Mouse (Mus musculus) limb, embryonic 10.5 days (tissue): Measurements from ENCODE around the gene Slc22a7. TPM values are rescaled to one million over a fixed set of nuclear protein-coding genes. Genes with fewer than 3 reads are reported as not detected.
A peak's percentile ranks its signal among the peaks of the same experiment; 100 is the strongest.

Source experiments
- DNase-seq: peaks from one replicate; pipeline ENCODE4 v3.0.0-alpha.2; 2017; ENCODE audit warnings: low spot score
- H3K27ac ChIP-seq: fragments of 300-500 bp; sonication (generic); 2 replicates; pipeline ENCODE4 v1.5.1; 2016; ENCODE audit warnings: mild to moderate bottlenecking
- H3K27me3 ChIP-seq: fragments of 300-500 bp; sonication (generic); 2 replicates; pipeline ENCODE4 v1.6.1; 2016; ENCODE audit warnings: low read depth, mild to moderate bottlenecking; ENCODE audit not compliant: poor library complexity, severe bottlenecking
- H3K36me3 ChIP-seq: fragments of 300-500 bp; sonication (generic); 2 replicates; pipeline ENCODE4 v1.6.1; 2016; ENCODE audit warnings: mild to moderate bottlenecking, moderate library complexity
- H3K4me1 ChIP-seq: fragments of 300-500 bp; sonication (generic); 2 replicates; pipeline ENCODE4 v1.6.1; 2016
- H3K4me3 ChIP-seq: fragments of 300-500 bp; sonication (generic); 2 replicates; pipeline ENCODE4 v1.5.1; 2016; ENCODE audit warnings: mild to moderate bottlenecking, moderate library complexity
- H3K9me3 ChIP-seq: fragments of 300-500 bp; sonication (generic); replicated peaks from 2 replicates; pipeline ENCODE4 v1.6.1; 2016; ENCODE audit warnings: mild to moderate bottlenecking
- WGBS: fragments of 180-500 bp; shearing (Covaris S2); methylation state at CpG from one replicate; pipeline ENCODE4 v1.1.7; 2016; 5-methylcytosine and 5-hydroxymethylcytosine counted together
- polyA plus RNA-seq: library from polyadenylated mRNA; unstranded; fragments of >200 nt; fragmentation: Nextera tagmentation; extraction: Ambion mirVana; gene quantifications from 2 replicates; pipeline ENCODE4 v1.2.1, GENCODE M21; 2016

Gene Slc22a7
- polyA plus RNA-seq, 1 experiment from 2014 or later, result not detected

DNA sequence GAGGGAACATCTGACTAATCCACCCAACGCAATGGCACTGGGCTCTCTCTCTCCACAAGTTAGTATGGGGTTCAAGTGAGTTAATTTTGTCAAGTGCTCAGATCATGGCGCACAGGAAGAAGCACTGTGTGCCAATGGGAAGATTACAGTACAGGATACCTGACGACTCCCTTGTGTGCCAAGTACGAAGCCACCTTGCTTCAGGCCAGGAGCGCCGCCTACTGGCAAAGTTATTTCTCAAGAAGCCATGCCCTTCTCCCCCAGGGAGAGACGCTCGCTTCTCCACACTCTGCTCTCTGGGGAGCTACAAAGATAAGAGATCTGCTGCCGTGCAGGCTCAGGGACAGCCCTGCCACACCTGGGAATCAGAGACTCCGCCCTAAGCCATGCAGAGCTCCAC lies 19.5 kb upstream of the Slc22a7 start:
- DNase-seq, result no peak
- H3K36me3 ChIP-seq, result no peaks in the 10 kb centered on the region
- H3K27ac ChIP-seq, result no peak overlapping the region
- H3K4me3 ChIP-seq, result no peak overlapping the region
- 10% methylated on average over 10 of the region's 10 CpGs for WGBS
- no peaks in the 10 kb centered on the region for H3K9me3 ChIP-seq
- H3K27me3 ChIP-seq, result peaks cover 97% of the 10 kb centered on the region
- peaks cover 49% of the 10 kb centered on the region for H3K4me1 ChIP-seq

DNA sequence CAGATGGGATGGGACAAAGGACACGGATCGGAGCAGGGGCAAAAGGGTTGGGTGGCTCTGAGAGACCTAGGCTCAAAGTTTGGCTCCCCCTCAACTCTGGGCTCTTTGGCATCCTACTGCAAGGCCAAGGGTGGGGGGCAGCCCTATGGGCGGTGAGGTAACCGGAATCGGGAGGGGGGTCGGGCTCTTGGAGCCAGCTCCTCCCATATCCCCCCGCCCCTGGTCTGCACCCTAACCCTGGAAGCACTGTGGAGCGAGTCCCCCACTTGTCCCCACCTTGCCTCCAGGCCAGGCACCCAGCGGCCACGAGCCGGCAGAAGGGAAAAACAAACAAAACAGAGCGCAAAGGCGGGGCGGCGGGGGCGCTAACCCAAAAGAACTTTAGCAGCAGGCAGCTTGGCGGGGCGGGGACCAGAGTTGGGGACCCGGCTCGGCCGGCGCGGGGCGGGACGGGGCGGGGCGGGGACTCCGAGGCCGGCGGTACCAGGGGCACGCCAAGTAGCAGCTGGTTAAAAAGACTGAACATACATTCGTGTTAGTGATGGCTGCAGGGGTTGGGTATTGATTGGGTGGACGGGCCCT lies 16.9 kb upstream of the Slc22a7 start:
- Histone ChIP-seq H3K27me3 (peaks cover 94% of the 10 kb centered on the region), H3K27ac (peak overlapping the region; percentile 56), H3K36me3 (no peaks in the 10 kb centered on the region), H3K9me3 (no peaks in the 10 kb centered on the region), H3K4me1 (peaks cover 40% of the 10 kb centered on the region), H3K4me3 (peak overlapping the region; percentile 59)
- WGBS, result 1% methylated on average over 33 of the region's 33 CpGs
- DNase-seq, result peak; percentile 63

DNA sequence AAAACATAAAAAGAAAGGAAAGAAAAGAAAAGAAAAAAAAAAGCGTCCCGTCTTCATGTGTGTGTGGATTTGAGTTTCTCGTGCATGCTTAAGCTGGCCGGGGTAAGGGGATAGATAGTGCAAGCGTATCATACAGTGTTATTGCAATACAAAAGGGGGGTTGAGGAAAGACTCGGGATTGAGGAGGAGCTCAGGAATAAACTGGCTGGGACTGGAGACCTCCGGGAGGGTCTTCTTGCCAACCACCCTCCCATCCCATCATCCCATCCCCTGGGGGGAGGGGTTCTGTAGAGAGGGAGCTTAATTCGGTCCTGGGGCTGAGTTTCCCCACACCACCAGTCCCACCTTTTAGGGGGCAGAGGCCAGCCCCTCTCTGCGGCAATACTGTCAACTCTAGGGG lies 16.3 kb upstream of the Slc22a7 start:
- Histone ChIP-seq H3K9me3 (no peaks in the 10 kb centered on the region), H3K27me3 (peaks cover 90% of the 10 kb centered on the region), H3K4me3 (peak overlapping the region; percentile 59), H3K27ac (peak overlapping the region; percentile 56; the same call in 1 of the 2 replicates), H3K4me1 (peaks cover 39% of the 10 kb centered on the region), H3K36me3 (no peaks in the 10 kb centered on the region)
- no peak for DNase-seq
- 2% methylated on average over 9 of the region's 9 CpGs for WGBS

DNA sequence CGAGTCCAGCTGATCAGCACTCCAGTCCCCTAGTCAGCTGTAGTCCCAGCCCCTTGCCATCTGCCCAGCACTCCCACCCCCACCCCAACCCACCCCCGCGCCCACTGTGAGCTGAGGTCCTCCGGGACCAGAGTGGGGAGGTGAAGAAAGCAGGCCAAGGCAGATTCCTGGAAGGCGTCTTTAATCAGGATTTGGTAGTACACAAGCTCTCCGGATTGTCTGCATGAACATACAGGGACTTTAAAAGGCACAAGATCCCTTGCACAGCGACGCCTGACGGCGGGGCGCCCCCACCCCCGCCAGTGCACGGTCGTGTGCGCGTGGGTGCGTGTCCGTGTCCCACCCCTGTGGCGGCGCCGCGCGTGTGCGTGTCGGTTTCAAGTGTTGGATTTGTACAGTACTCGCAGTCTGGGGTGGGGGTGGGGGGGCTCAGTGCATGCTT lies 15.7 kb upstream of the Slc22a7 start:
- peaks cover 85% of the 10 kb centered on the region for H3K27me3 ChIP-seq
- no peak for DNase-seq
- WGBS, result 3% methylated on average over 26 of the region's 26 CpGs
- H3K27ac ChIP-seq, result peak overlapping the region; percentile 34; the same call in 1 of the 2 replicates
- no peaks in the 10 kb centered on the region for H3K36me3 ChIP-seq
- H3K4me1 ChIP-seq, result peaks cover 39% of the 10 kb centered on the region
- peak overlapping the region; percentile 59 for H3K4me3 ChIP-seq
- H3K9me3 ChIP-seq, result no peaks in the 10 kb centered on the region

DNA sequence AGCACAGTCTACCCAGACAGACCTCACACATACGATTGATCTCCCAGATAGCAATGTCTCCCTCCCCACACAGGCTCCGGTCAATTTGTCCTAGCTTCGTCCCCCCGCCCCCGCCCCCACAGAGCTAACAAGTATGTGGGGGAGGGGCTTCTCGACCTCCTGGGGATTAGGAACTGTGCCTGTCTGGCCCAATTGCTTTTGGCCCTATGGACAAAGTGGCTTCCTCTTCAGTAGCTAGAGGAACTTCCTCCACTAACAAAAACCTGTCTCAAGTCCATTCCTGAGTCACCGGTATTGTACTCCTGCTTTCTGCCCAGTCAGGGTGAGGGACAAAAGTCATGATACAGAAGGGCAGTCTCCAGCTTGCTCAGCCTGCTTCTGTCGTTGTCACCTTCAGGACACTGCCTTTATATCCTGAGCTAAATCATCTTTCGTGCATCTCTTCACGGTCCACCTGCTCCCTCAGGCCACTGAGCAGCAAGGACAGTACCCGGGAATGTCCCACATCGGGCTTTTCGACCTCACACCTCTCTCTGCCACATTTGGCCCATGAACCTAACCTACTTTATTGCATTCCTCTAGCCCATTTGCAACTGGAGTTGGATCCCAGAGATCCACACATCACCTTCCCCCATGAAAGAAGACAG lies 15.2 kb upstream of the Slc22a7 start:
- Histone ChIP-seq H3K27me3 (peaks cover 80% of the 10 kb centered on the region), H3K4me1 (peaks cover 37% of the 10 kb centered on the region), H3K4me3 (peak overlapping the region; percentile 59), H3K9me3 (no peaks in the 10 kb centered on the region), H3K27ac (peak overlapping the region; percentile 34; the same call in 1 of the 2 replicates), H3K36me3 (no peaks in the 10 kb centered on the region)
- 3% methylated on average over 13 of the region's 13 CpGs for WGBS
- no peak for DNase-seq

DNA sequence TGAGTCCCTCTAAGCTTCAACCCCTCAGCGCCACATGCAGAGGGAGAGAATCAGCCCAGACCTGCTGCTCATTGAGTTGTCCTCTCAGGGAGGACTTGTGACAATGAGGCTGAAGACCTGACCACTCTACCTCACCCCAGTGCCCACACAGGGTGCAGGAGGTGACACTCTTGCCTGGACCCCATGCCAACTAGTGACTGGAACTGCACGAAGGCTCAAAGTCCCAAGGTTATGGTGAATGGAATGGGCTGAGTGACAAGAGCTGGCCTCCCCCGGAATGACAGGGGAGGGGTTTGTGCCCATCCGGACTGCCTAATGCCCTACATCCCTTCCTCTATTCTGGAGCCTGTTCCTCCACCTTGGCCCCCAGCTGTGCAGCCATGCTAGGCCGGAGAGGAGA lies 14.4 kb upstream of the Slc22a7 start:
- Histone ChIP-seq H3K27me3 (peaks cover 80% of the 10 kb centered on the region), H3K27ac (no peak overlapping the region), H3K9me3 (no peaks in the 10 kb centered on the region), H3K36me3 (no peaks in the 10 kb centered on the region), H3K4me1 (peaks cover 36% of the 10 kb centered on the region), H3K4me3 (no peak overlapping the region)
- DNase-seq, result no peak
- WGBS, result 31% methylated on average over 5 of the region's 5 CpGs

DNA sequence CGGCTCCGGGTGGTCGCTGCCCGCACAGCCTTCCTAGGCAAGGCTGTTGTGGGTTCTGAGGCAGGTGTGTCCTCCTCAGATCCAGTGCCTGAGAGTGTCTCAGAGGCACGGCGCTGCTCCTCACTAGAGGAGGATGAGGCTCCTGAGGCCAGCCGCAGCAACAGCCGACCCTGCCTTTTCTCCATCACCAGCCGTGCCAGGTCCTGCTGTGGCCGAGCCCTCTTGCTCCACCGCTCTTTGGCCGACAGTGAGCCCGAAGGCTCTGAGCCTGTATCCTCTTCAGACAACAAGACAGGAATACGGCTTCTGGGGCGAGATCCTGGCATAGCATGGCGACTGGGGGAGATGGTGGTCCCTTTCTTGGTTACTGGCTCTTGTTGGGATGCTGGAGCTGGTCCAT lies 8.0 kb upstream of the Slc22a7 start:
- H3K4me3 ChIP-seq, result no peak overlapping the region
- peaks cover 28% of the 10 kb centered on the region for H3K4me1 ChIP-seq
- H3K27ac ChIP-seq, result 0 out of 2 replicates have a peak overlapping the region, but pooled peaks have one; percentile 22
- WGBS, result 91% methylated on average over 16 of the region's 16 CpGs
- no peak for DNase-seq
- H3K27me3 ChIP-seq, result peaks cover 83% of the 10 kb centered on the region
- H3K9me3 ChIP-seq, result no peaks in the 10 kb centered on the region
- no peaks in the 10 kb centered on the region for H3K36me3 ChIP-seq

DNA sequence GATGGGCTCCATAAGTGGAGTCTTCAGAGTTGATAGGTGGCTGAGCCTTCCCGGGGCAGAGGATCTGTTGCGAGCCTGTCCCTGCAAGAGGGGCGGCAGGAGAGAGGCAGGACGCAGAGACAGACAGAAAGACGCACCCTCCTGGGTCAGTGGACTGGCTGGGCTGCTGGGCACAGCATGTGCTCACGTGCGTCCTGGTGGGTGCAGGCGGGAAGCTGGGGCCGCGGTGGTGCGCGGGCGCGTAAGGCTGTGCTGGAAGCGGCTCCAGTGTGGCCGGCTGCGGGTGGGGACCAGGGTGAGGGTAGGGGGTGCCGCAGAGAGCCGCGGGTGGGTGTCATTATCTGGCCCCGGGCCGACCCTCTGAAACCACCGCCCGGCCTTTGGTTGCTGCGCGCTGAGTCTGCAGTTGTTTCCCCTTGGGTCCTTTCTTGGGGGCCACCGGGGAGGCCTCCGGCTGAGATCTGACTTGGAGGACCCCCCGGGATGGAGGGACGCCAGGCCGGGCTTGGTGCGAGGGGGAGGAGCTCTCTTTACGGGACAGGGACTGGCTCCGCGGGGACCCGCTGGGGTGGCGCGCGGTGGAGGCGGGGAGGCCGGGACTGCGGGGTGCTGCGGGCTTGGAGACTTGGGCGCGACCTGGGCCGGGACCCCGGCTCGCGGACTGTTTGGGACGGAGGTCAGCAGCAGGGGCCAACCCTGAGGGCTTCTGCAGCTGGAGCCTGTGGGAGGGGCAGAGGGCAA lies 6.8 kb upstream of the Slc22a7 start:
- Histone ChIP-seq H3K36me3 (no peaks in the 10 kb centered on the region), H3K9me3 (no peaks in the 10 kb centered on the region), H3K27me3 (peaks cover 81% of the 10 kb centered on the region), H3K4me3 (peak overlapping the region; percentile 56), H3K27ac (peak overlapping the region; percentile 79), H3K4me1 (peaks cover 28% of the 10 kb centered on the region)
- 2% methylated on average over 50 of the region's 50 CpGs for whole genome bisulfite sequencing
- DNase-seq, result no peak

DNA sequence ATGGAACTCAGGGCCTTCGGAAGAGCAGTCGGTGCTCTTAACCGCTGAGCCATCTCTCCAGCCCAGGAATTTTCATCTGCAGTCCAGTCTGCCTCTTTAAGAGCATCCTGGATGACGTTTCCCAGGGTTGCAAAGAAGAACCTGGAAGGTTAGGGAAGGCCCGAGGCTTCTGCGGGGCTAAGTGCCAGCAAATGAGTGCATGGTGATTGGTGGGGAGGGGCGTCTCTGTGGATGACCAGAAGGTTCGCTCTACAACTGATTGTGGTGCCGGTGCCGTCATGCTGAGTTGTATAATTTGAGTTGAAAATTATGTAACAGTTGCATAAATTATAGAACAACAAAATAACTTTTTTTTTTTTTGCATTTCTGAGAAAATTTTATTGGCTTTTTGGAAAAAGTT lies 919 bp upstream of the Slc22a7 start:
- Histone ChIP-seq H3K27me3 (peaks cover 79% of the 10 kb centered on the region), H3K27ac (no peak overlapping the region), H3K4me3 (no peak overlapping the region), H3K36me3 (no peaks in the 10 kb centered on the region), H3K4me1 (peaks cover 19% of the 10 kb centered on the region), H3K9me3 (no peaks in the 10 kb centered on the region)
- WGBS, result 92% methylated on average over 10 of the region's 10 CpGs
- no peak for DNase-seq

DNA sequence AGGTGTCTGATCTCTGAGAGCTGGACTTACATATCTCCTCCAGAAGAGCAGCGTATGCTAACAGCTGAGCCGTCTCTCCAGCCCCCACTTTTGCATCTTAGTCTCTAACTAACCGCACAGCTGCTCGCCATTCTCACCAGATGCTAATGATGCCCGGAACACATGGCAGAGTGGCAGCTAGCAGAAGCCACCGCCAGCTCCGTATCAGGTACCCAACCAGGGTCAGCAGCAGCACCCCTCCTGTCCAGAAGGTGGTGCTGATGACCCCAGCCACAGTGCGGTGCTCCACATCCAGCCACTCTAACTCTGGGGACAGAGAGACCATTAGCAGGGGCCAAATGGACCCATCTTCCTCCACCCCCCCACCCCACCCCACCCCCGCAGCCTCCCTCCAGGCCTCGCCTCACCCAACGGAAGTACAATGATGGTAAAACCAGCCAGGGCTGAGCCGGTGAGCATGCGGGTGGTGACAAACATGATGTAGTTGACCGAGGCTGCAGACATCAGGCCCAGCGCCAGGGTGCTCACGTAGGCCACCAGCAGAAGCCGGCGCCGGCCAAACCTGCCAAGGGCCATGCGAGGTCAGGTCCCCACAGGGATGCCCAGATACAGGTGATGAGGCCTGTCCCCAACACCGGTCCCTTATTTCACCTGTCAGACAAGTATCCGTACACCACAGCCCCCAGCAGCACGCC lies 1.4 kb downstream of the Slc22a7 start:
- Histone ChIP-seq H3K9me3 (no peaks in the 10 kb centered on the region), H3K27me3 (peaks cover 70% of the 10 kb centered on the region), H3K4me3 (peak overlapping the region; percentile 21; the same call in 1 of the 2 replicates), H3K27ac (peak overlapping the region; percentile 20; the same call in 1 of the 2 replicates), H3K36me3 (no peaks in the 10 kb centered on the region), H3K4me1 (peaks cover 14% of the 10 kb centered on the region)
- WGBS, result 19% methylated on average over 23 of the region's 23 CpGs
- DNase-seq, result peak; percentile 64

DNA sequence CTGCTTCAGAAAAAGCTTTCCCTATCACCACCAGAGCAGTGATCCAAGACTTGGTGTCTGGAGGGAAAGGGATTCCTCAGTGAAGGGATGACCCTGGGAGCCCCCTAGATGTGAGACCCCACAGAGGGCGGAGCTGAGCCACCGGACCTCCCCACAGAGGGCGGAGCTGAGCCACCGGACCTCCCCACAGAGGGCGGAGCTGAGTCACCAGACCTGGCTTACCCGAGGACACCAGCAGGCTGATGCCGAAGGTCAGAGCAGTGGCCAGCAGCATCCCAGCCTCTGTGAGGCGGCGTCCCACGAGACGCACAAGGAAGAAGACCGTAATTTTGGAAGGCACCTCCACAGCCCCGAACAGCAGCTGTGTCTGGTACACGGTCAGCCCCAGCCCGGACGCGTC lies 4.6 kb downstream of the Slc22a7 start:
- peaks cover 21% of the 10 kb centered on the region for H3K4me1 ChIP-seq
- no peak overlapping the region for H3K27ac ChIP-seq
- WGBS, result 5% methylated on average over 17 of the region's 17 CpGs
- H3K4me3 ChIP-seq, result peak overlapping the region; percentile 42
- no peak for DNase-seq
- peaks cover 85% of the 10 kb centered on the region for H3K27me3 ChIP-seq
- H3K9me3 ChIP-seq, result no peaks in the 10 kb centered on the region
- no peaks in the 10 kb centered on the region for H3K36me3 ChIP-seq

DNA sequence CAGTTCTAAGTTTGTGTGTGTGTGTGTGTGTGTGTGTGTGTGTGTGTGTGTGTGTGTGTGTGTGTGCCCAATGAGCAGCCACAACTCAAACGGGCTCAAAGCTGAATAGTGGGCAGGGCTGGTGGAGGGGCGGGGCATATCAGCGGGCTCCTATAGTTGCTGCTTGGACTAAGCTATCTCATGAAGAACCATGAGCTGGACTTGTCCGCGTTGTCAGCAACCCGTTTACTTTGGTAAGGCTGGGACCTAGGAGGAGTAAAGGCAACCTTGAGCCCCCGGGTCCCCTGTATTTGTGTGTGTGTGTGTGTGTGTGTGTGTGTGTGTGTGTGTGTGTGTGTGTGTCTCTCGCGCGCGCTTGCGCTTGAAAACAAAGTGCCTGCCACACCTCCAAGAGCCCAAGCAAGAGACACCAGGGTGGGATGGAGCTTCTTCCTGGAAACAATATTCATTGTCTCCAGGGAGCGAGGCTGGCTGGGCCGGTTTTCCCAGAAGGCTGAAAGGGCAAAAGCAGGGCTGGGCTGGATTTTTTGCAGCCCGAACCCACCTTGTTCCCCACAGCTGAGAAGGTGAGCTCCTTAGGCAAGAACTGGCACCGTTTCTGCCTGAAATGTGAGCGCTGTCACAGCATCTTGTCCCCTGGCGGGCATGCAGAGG lies 9.4 kb downstream of the Slc22a7 start, which contains the start of gene Crip3:
Gene Crip3 (plus strand): TSS at position 166 of the 654 bp plus-strand sequence.
- no peak for DNase-seq
- 14% methylated on average over 18 of the region's 18 CpGs for WGBS
- H3K4me3 ChIP-seq, result peak within 1 kb of the TSS; percentile 43
- H3K27ac ChIP-seq, result no peak within 1 kb of the TSS
- H3K27me3 ChIP-seq, result peaks cover 40% of the 10 kb centered on the region
- no peaks in the 10 kb centered on the region for H3K9me3 ChIP-seq
- H3K36me3 ChIP-seq, result no peaks in the 10 kb centered on the region
- peaks cover 15% of the 10 kb centered on the region for H3K4me1 ChIP-seq
